Mouse (Mus musculus): ENCODE measurements around the gene Clint1. TPM values are rescaled to one million over a fixed set of nuclear protein-coding genes. Genes with fewer than 3 reads are reported as not detected.

The Clint1 gene
- polyA plus RNA-seq, 1 experiment: 59.4 TPM

DNA sequence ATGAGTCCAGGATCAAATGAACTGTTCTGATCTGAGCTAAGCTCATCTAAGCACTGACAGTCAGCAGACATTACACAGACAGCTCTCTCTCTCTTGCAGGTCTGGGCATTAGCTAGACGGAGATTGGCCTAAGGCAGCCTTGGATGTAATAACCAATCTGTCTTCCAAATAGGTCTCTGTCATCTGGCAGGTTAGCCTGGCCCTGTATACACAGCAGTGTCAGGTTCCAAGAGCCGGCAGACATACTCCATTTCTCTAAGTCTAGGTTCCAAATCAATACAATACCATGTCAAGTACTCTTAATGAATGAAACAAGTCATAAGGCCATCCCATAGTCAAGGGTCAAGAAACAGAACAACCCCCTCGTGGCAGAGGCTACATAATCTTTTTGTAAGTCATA, 33.9 kb upstream of the Clint1 start:
- DNase-seq (ENCODE audit: low read depth): peak; percentile 8
- no peak for TF ChIP-seq CTCF (IDR thresholded peaks at IDR 0.05; ENCODE audit: borderline replicate concordance, extremely low read depth, insufficient read depth, insufficient read length)
- TF ChIP-seq POLR2A (IDR thresholded peaks at IDR 0.05; ENCODE audit: borderline replicate concordance, extremely low read depth, insufficient read depth, insufficient read length, poor library complexity, severe bottlenecking): no peak

DNA sequence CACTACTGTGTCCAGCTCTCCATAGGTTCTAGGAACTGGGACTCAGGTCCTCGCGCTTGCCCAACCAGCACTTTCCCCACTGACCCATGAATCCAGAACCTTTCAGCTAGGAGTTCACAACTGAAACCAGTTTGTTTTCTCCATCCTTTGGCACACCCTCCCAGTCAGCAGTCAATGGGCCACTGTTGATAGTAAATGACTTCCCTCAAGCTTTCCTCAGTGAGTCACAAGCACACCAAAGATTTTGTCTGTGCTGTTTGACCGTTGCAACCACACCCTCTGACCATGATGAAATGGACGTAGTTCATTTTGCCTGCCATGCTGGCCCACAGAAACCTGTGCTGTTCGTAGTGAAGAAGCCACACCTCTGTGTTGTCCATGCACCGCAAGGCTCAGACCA, 30.9 kb upstream of the Clint1 start:
- TF ChIP-seq CTCF (IDR thresholded peaks at IDR 0.05; ENCODE audit: borderline replicate concordance, extremely low read depth, insufficient read depth, insufficient read length): no peak
- TF ChIP-seq POLR2A (IDR thresholded peaks at IDR 0.05; ENCODE audit: borderline replicate concordance, extremely low read depth, insufficient read depth, insufficient read length, poor library complexity, severe bottlenecking): no peak
- no peak for DNase-seq (ENCODE audit: low read depth)

DNA sequence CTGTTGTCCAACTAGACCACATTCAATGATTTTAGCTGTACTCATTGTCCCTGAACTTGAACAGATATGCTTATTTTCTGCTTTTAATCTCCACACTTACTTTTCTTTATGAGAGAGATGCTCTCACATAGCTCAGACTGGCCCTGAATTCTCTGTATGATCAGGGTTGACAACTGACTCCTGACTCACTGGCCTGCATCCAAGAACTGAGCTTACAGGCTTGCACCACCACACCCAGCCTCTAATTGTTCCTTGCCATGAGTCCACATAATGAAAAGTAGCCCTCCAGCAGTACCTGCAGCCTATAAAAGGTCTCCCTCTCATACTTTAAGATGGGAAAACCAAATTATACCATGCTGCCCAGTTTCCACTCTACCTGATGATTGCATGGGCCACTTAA, 21.7 kb upstream of the Clint1 start:
- DNase-seq (ENCODE audit: low read depth): peak; percentile 19
- TF ChIP-seq CTCF (IDR thresholded peaks at IDR 0.05; ENCODE audit: borderline replicate concordance, extremely low read depth, insufficient read depth, insufficient read length): no peak
- TF ChIP-seq POLR2A (IDR thresholded peaks at IDR 0.05; ENCODE audit: borderline replicate concordance, extremely low read depth, insufficient read depth, insufficient read length, poor library complexity, severe bottlenecking): no peak

DNA sequence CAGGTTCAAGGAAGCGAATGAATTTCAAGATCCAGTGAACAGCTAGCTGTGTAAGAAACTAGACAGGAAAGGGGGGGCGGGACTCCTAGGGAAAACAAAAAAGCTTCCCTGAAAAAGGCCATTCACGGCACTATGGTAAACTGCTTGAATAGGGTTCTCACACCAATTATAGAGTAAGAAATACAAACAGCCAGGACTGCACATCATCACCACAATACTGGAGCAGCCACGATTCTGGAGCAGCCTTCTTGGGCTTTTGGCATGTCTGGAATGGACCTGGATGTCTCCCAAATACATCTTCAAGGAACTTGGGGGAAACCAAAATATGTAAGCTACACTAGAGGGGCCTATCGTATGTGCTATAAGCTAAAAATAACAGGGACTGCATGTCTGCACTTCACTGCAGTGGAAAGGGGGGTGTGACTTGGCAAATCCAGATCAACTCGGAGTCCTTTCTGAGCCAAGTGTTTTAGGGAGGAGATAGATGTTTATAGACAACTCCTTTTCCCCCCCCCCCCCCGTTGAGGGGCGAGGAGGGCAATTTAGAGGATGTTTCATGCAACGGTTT, 21.0 kb upstream of the Clint1 start:
- TF ChIP-seq CTCF (IDR thresholded peaks at IDR 0.05; ENCODE audit: borderline replicate concordance, extremely low read depth, insufficient read depth, insufficient read length): no peak
- no peak for TF ChIP-seq POLR2A (IDR thresholded peaks at IDR 0.05; ENCODE audit: borderline replicate concordance, extremely low read depth, insufficient read depth, insufficient read length, poor library complexity, severe bottlenecking)

DNA sequence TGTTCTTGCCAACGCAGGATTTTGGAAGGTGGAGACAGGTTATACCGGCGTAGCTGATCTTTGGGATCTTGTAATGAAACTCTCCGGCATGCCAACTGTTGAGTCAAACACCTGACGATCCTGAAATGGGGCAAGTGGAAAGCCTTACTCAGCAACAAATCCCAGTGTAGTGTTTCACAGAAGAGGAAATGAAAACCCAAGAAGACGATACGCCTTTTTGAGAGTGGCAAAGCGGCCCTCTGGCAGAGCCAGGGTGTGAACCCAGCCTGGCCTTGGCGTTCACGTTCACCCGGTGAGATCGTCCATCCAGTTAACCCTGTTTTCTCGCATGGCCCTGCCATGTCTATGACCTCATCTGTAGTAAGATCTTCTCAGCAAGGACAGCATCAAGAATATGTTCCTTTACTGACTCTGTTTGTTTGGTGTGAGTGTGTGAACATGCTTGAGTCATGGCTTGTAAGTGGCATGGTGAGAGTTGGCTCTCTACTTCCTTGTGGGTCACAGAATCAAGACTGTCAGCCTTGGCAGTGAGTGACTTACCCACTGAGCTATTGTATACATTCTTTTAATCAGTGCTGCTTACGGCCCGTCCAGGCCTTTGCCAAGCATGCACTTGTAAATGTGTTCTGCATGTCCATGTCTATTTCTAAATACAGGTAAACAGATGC, 20.2 kb upstream of the Clint1 start:
- DNase-seq (ENCODE audit: low read depth): no peak
- no peak for TF ChIP-seq POLR2A (IDR thresholded peaks at IDR 0.05; ENCODE audit: borderline replicate concordance, extremely low read depth, insufficient read depth, insufficient read length, poor library complexity, severe bottlenecking)
- TF ChIP-seq CTCF (IDR thresholded peaks at IDR 0.05; ENCODE audit: borderline replicate concordance, extremely low read depth, insufficient read depth, insufficient read length): no peak

More for the DNA sequence above, 21.0 kb upstream of the Clint1 start:
- DNase-seq (ENCODE audit: low read depth): peak; percentile 60

DNA sequence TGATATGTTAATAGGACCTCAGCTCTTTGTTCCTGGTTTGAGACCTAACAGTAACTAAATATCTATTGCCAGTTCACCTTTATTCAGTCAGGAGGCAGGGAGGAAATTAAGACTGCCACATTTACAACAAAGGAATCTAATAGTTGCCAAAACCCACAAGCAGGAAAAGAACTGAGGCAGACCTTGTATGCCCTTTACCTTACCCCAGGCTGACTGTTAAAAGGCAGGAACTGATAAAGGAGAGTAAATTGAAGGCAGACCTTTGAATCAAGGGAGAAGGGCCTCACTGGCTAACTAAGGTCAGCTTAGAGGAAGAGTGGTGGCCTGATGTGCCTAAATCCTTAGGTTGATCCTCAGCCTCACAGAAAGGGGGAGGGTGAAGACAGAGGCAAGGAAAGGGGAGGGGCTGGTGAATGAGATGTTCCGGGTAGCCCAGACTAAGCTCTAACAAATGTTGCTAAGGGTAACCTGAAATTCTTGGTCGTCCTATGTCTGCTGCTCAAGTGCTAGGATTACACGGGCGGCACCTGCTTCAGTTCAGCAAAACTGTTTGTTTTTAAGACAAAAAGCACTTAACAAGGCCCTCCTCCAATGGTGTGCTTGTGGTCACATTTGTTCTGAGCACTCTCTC, 16.1 kb upstream of the Clint1 start:
- peak; percentile 27 for DNase-seq (ENCODE audit: low read depth)
- no peak for TF ChIP-seq POLR2A (IDR thresholded peaks at IDR 0.05; ENCODE audit: borderline replicate concordance, extremely low read depth, insufficient read depth, insufficient read length, poor library complexity, severe bottlenecking)
- TF ChIP-seq CTCF (IDR thresholded peaks at IDR 0.05; ENCODE audit: borderline replicate concordance, extremely low read depth, insufficient read depth, insufficient read length): no peak

DNA sequence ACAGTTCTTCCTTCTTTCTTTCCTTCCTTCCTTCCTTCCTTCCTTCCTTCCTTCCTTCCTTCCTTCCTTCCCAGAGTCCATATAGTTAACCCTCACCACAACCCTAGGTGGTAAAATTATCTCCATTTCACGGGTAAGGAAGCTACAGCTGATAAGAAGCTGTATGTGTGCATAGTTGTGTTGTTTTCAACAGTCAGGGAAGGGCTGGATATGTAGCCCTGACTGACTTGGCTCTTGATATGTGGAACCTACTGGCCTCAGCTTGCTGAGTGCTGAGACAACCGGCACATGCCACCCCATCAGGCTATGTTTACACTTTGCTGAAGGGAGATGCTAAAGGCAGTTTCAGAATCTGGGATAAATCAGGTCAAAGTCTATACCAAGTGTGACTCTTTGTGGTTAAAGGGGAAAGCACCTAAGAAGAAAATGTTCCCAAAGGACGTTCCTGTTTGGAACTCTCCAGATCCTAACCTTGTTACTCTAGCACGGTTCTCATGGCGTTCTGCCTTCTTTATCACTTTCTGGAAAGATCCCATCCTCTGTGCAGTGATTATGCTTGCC, 14.5 kb upstream of the Clint1 start:
- TF ChIP-seq POLR2A (IDR thresholded peaks at IDR 0.05; ENCODE audit: borderline replicate concordance, extremely low read depth, insufficient read depth, insufficient read length, poor library complexity, severe bottlenecking): no peak
- TF ChIP-seq CTCF (IDR thresholded peaks at IDR 0.05; ENCODE audit: borderline replicate concordance, extremely low read depth, insufficient read depth, insufficient read length): no peak
- no peak for DNase-seq (ENCODE audit: low read depth)

DNA sequence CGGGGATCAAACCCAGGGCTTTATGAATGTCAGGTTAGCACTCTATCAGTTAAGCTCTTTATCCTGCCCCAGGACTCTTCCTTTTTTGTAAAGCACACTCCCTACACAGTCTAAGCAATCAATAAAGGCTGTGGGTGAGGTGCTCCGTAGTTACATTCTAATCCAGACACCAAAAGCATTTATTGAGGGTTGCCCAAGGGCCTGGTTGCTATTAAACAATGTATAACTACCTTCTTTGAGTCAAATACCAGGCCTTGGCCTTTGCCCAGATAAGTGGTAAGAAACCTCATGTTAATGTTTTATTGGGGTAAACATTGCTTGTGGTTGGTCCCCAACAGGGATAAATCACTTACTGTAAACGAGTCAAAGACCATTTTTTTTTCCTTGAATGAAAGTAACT, 13.4 kb upstream of the Clint1 start:
- TF ChIP-seq POLR2A (IDR thresholded peaks at IDR 0.05; ENCODE audit: borderline replicate concordance, extremely low read depth, insufficient read depth, insufficient read length, poor library complexity, severe bottlenecking) (no peak), CTCF (IDR thresholded peaks at IDR 0.05; ENCODE audit: borderline replicate concordance, extremely low read depth, insufficient read depth, insufficient read length) (no peak)

DNA sequence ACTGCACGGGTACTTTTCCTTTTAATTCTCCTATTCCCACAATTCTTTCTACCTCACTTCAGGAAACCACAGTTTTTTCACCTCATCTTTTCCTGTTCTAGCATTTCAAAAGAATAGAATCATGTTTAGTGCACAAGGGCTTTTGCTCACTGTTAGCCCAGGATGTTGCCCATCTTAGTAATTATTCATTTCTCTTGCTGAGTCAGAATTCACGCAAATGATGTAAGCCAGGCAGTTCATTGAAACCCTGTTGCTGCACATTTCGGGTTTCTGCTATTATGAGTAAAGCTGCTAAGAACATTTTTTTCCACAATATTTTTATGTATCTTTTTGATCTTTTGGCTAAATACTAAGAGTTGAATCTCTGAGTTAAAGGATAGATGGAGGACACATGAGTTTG, 11.5 kb upstream of the Clint1 start:
- DNase-seq (ENCODE audit: low read depth): no peak
- TF ChIP-seq POLR2A (IDR thresholded peaks at IDR 0.05; ENCODE audit: borderline replicate concordance, extremely low read depth, insufficient read depth, insufficient read length, poor library complexity, severe bottlenecking) (no peak), CTCF (IDR thresholded peaks at IDR 0.05; ENCODE audit: borderline replicate concordance, extremely low read depth, insufficient read depth, insufficient read length) (no peak)

More for the DNA sequence above, 13.4 kb upstream of the Clint1 start:
- no peak for DNase-seq (ENCODE audit: low read depth)

DNA sequence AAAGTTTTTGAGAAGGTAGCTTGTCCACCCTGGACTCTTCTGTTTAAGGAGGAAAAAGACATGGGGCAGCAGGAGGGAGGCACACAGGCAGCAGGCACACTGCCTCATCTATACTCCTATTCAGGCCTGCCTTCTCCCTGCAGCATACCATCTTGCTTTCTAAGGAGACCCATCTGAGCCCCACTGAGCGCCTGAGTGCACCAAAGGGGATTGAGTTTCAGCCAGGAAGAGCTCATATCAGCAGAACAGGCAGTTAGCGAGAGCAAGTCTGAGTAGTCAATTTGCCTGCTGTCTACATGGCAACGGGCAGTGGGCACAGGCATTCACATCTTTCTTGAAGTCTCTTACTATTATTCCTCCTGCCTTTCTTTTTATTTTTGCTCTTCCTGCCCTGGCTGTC, 5.8 kb upstream of the Clint1 start:
- DNase-seq (ENCODE audit: low read depth): no peak
- TF ChIP-seq CTCF (IDR thresholded peaks at IDR 0.05; ENCODE audit: borderline replicate concordance, extremely low read depth, insufficient read depth, insufficient read length) (no peak), POLR2A (IDR thresholded peaks at IDR 0.05; ENCODE audit: borderline replicate concordance, extremely low read depth, insufficient read depth, insufficient read length, poor library complexity, severe bottlenecking) (no peak)

DNA sequence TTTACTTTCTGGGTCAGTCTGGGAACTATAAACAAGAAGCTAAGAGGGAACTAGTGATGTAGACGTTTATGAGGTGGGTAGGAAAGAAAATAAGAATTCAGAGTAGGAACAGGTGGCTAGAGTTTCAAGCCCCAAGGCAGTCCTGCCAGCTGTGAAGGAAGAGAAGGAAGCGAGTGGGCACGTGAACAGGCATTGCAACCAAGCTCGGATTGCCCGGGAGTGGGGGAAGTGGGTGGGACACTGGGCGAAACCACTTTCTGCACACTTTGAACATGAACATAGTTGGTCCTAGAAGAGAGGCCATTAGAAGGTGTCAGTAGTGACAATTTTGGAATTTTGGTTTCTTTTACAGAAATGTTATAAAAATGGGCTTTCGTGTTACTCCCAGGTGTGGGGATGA, 4.3 kb upstream of the Clint1 start:
- DNase-seq (ENCODE audit: low read depth): no peak
- TF ChIP-seq CTCF (IDR thresholded peaks at IDR 0.05; ENCODE audit: borderline replicate concordance, extremely low read depth, insufficient read depth, insufficient read length) (no peak), POLR2A (IDR thresholded peaks at IDR 0.05; ENCODE audit: borderline replicate concordance, extremely low read depth, insufficient read depth, insufficient read length, poor library complexity, severe bottlenecking) (no peak)

Data from brain, embryonic 14.5 days (tissue).